Mouse (Mus musculus) spleen, adult 2 months (tissue): ENCODE measurements around the gene Muc5ac. TPM values are rescaled to one million over a fixed set of nuclear protein-coding genes. Genes with fewer than 3 reads are reported as not detected.
"Not testable (repeated sequence)": the region's sequence is repeated elsewhere in the genome, so short reads cannot be mapped to it uniquely, and the experiment has no call there.

Source experiments
- DNase-seq, 2 experiments: peaks; one replicate each; pipeline versions ENCODE4 v3.0.0 to v3.0.0-alpha.2; 2012 to 2021; ENCODE audit warnings: low spot score in 2 of 2, low read depth in 1 of 2
- H3K27ac ChIP-seq: fragments of 200-500 bp; 2 replicates; pipeline ENCODE4 v1.5.1; 2012; ENCODE audit warnings: low read length, inconsistent platforms; ENCODE audit not compliant: insufficient read depth
- H3K27me3 ChIP-seq: fragments of 200-500 bp; 2 replicates; pipeline ENCODE4 v1.6.1; 2012; ENCODE audit warnings: mild to moderate bottlenecking, moderate library complexity, low read length, inconsistent platforms; ENCODE audit not compliant: control insufficient read depth, insufficient read depth
- H3K36me3 ChIP-seq: fragments of 200-500 bp; 2 replicates; pipeline ENCODE4 v1.6.1; 2012; ENCODE audit warnings: mild to moderate bottlenecking, low read length, inconsistent platforms; ENCODE audit not compliant: control insufficient read depth, insufficient read depth
- H3K4me1 ChIP-seq: fragments of 200-500 bp; 2 replicates; pipeline ENCODE4 v1.6.1; 2011; ENCODE audit warnings: inconsistent platforms; ENCODE audit not compliant: control insufficient read depth, insufficient read depth, insufficient read length
- H3K4me3 ChIP-seq: fragments of 200-500 bp; 2 replicates; pipeline ENCODE4 v1.5.1; 2011; ENCODE audit warnings: mild to moderate bottlenecking, inconsistent platforms; ENCODE audit not compliant: insufficient read depth, insufficient read length; ENCODE audit errors: extremely low read depth
- CTCF ChIP-seq: fragments of 200-500 bp; IDR thresholded peaks from 2 replicates; pipeline ENCODE4 v1.5.1; 2011; ENCODE audit warnings: mild to moderate bottlenecking, inconsistent platforms; ENCODE audit not compliant: insufficient read depth, insufficient read length, insufficient replicate concordance; ENCODE audit errors: extremely low read depth
- POLR2A ChIP-seq: fragments of 200-500 bp; IDR thresholded peaks from 2 replicates; pipeline ENCODE4 v1.6.1; 2011; ENCODE audit warnings: low read depth, low read length, inconsistent platforms
- WGBS: fragments of 180-500 bp; shearing (Covaris S2); methylation state at CpG from one replicate; pipeline ENCODE4 v1.1.7; 2018; 5-methylcytosine and 5-hydroxymethylcytosine counted together
- polyA plus RNA-seq: library from polyadenylated mRNA; depleted of rRNA; stranded (reverse); fragments of >200 nt; gene quantifications from 2 replicates; pipeline ENCODE4 v1.2.3, GENCODE M21; 2012

Gene Muc5ac
- polyA plus RNA-seq, 1 experiment = 0.05 TPM

DNA sequence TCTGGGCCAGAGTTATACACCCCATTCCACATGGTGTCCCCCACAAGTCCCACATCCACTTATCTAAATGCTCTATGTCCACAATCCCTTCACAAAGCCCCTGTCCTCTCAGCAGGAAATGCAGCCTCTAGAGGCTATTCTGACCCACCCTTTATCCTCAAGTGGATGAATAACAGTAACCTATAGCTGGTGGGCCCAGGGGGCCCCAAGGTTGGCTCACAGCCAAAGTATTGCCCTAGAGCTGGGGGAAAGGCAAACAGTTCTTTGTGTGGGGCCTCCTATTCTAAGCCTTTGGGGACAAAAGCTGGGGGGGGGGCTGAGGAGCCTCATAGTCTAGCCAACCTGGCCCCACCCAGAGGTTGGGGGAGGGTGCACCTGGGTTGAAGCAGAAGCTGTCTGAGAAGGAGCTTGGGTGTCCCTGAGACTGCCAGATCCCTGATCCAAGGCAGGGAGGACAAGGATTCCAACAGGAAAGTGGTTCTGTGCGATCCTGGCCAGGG is 16.7 kb upstream of the Muc5ac start:
- H3K4me3 ChIP-seq = no peak overlapping the region
- whole genome bisulfite sequencing = 54% methylated on average over 1 of the region's 1 CpGs
- H3K27me3 ChIP-seq = no peaks in the 10 kb centered on the region
- TF ChIP-seq CTCF = no peak
- TF ChIP-seq POLR2A = no peak
- H3K36me3 ChIP-seq = no peaks in the 10 kb centered on the region
- H3K27ac ChIP-seq = no peak overlapping the region
- DNase-seq = no peak
- no peaks in the 10 kb centered on the region for H3K4me1 ChIP-seq

DNA sequence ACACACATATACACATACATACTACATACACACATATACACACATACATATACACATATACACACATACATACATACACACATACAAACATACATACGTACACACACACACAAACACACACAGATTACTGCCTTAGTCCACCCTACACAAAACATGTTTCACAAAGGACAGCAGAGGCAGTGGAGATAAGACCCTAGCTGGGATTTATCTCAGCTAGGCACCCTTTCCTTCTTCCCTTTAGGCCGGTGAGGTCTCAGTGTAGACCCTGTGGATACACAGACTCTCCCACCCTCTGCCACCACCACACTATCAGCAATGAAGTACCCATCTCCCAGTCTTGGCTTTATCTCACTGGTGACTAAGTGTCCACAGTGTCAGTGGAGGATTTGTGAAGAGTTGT is 13.9 kb upstream of the Muc5ac start:
- Histone ChIP-seq H3K4me1 (no peaks in the 10 kb centered on the region), H3K27me3 (no peaks in the 10 kb centered on the region), H3K27ac (no peak overlapping the region), H3K36me3 (no peaks in the 10 kb centered on the region), H3K4me3 (no peak overlapping the region)
- DNase-seq = no peak
- no peak for TF ChIP-seq POLR2A
- no peak for TF ChIP-seq CTCF
- 79% methylated on average over 2 of the region's 2 CpGs for WGBS

DNA sequence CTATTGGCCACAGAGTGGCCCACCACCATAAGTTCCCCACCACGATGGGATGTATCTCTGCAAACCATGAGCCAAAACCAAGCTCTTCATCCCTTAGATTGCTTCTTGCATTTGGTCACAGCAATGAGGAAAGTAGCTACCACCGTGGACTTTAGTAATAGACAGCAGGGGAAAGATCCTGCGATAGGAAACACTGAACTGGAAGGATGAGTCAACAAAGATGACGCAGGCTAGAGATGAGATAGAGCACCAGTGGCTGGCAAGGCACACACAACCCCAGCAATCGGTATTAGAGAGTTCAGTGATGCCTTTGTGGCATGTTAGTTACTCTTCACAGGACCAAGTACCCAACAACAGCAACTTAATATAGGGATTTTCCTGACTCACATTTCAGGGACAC is 12.6 kb upstream of the Muc5ac start:
- 81% methylated on average over 5 of the region's 5 CpGs for WGBS
- no peaks in the 10 kb centered on the region for H3K27me3 ChIP-seq
- H3K4me3 ChIP-seq = no peak overlapping the region
- no peak for DNase-seq
- H3K4me1 ChIP-seq = no peaks in the 10 kb centered on the region
- no peak overlapping the region for H3K27ac ChIP-seq
- TF ChIP-seq CTCF (no peak), POLR2A (no peak)
- H3K36me3 ChIP-seq = no peaks in the 10 kb centered on the region

DNA sequence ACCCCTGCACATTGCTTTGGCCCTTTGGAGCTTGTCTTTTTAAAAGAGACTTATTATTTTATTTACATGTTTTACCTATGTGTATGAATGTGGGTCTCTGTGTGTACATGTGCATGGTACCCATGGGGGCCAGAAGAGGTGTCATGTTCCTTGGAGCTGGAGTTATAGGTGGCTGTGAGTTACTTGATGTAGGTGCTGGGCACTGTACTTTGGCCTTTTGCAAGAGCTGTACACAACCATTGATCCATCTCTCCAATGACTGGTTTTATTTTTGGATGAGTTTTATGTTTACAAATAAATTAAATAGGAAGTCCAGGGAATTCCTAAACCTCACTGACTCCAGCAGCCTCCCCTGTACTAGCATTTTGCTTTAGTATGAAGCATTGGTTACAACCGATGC is 5.5 kb downstream of the Muc5ac start:
- TF ChIP-seq POLR2A (no peak), CTCF (no peak)
- H3K27me3 ChIP-seq = no peaks in the 10 kb centered on the region
- no peak for DNase-seq
- no peak overlapping the region for H3K4me3 ChIP-seq
- WGBS = 91% methylated on average over 1 of the region's 1 CpGs
- H3K27ac ChIP-seq = no peak overlapping the region
- H3K36me3 ChIP-seq = no peaks in the 10 kb centered on the region
- H3K4me1 ChIP-seq = no peaks in the 10 kb centered on the region

DNA sequence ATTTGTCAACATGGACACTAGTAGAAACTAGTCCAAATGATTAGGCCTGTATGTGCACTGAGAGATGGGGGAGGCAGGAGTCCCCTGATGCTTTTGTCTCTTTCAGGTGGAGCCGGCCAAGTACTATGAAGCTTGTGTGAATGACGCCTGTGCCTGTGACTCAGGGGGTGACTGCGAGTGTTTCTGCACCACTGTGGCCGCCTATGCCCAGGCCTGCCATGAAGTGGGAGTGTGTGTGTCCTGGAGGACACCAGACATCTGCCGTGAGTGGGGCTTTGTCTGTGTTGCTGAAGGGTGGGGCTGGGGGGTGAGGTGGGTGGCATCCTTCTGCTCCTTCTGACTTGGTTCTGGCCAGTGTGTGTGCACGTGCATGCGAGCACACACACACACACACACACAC is 14.4 kb downstream of the Muc5ac start:
- Histone ChIP-seq H3K36me3 (no peaks in the 10 kb centered on the region), H3K27ac (no peak overlapping the region), H3K27me3 (no peaks in the 10 kb centered on the region), H3K4me1 (no peaks in the 10 kb centered on the region), H3K4me3 (no peak overlapping the region)
- no peak for DNase-seq
- 92% methylated on average over 7 of the region's 7 CpGs for WGBS
- TF ChIP-seq CTCF = no peak
- no peak for TF ChIP-seq POLR2A

DNA sequence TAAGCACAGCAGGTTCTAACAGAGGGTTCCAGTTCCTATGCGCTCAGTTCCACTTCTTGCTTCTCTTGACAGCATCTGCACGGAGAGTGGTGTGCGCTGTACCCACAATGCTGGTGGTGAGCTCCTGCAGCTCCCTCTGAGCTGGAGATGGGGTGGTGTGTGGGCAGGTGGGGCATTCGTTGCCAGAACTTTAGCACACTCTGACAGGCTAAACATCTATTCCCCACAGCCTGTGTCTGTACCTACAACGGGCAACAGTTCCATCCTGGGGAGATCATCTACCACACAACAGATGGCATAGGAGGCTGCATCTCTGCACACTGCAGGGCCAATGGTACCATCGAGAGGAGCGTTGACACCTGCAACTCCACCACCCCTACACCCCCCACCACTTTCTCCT is 16.6 kb downstream of the Muc5ac start:
- Histone ChIP-seq H3K27me3 (no peaks in the 10 kb centered on the region), H3K36me3 (no peaks in the 10 kb centered on the region), H3K27ac (no peak overlapping the region), H3K4me3 (no peak overlapping the region), H3K4me1 (no peaks in the 10 kb centered on the region)
- no peak for DNase-seq
- 78% methylated on average over 7 of the region's 7 CpGs for WGBS
- TF ChIP-seq CTCF (no peak), POLR2A (no peak)

DNA sequence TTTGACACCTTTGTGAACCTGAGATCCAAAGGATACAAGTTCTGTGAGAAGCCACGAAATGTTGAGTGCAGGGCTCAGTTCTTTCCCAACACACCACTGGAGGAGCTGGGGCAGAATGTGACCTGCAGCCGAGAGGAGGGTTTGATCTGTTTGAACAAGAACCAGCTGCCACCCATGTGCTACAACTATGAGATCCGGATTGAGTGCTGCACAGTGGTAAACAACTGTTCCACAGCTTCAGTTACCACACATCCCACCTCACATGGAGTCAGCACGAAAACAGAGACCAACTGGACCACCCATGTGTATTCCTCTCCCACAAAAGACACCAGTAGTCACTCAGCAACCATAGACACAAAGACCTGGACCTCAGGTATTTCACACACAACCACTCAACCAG is 19.1 kb downstream of the Muc5ac start:
- H3K27me3 ChIP-seq = not testable (repeated sequence)
- WGBS = no CpG with 5 or more reads among the region's 4 CpGs

DNA sequence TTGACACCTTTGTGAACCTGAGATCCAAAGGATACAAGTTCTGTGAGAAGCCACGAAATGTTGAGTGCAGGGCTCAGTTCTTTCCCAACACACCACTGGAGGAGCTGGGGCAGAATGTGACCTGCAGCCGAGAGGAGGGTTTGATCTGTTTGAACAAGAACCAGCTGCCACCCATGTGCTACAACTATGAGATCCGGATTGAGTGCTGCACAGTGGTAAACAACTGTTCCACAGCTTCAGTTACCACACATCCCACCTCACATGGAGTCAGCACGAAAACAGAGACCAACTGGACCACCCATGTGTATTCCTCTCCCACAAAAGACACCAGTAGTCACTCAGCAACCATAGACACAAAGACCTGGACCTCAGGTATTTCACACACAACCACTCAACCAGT is 21.2 kb downstream of the Muc5ac start:
- not testable (repeated sequence) for H3K27ac ChIP-seq, H3K27me3 ChIP-seq, DNase-seq, H3K4me3 ChIP-seq, H3K4me1 ChIP-seq, H3K36me3 ChIP-seq
- no CpG with 5 or more reads among the region's 4 CpGs for WGBS

More for the DNA sequence above, 19.1 kb downstream of the Muc5ac start:
- H3K27ac ChIP-seq, H3K4me1 ChIP-seq, DNase-seq, H3K4me3 ChIP-seq, H3K36me3 ChIP-seq: not testable (repeated sequence)
